Mouse (Mus musculus) intestine, embryonic 14.5 days (tissue): Measurements from ENCODE around the gene Zfr2. TPM values are rescaled to one million over a fixed set of nuclear protein-coding genes. Genes with fewer than 3 reads are reported as not detected.

Experiments
- ATAC-seq: fragments of 200-750 bp; cut with Nextera tagmentation; replicated peaks from 2 replicates; pipeline ENCODE4 v1.8.0; 2017; ENCODE audit warnings: low read depth, moderate number of reproducible peaks, moderate TSS enrichment, moderate library complexity; ENCODE audit not compliant: low FRiP score, low TSS enrichment
- DNase-seq: peaks from one replicate; pipeline ENCODE4 v3.0.0-alpha.2; 2018; ENCODE audit warnings: low spot score
- H3K27ac ChIP-seq: fragments of 300-500 bp; sonication (generic); 2 replicates; pipeline ENCODE4 v1.5.1; 2014; ENCODE audit warnings: low read depth, mild to moderate bottlenecking, control low read depth
- H3K27me3 ChIP-seq: fragments of 300-500 bp; sonication (generic); replicated peaks from 2 replicates; pipeline ENCODE4 v1.6.1; 2014; ENCODE audit warnings: low read length, control low read depth; ENCODE audit not compliant: control insufficient read depth, insufficient read depth
- H3K36me3 ChIP-seq: fragments of 300-500 bp; sonication (generic); 2 replicates; pipeline ENCODE4 v1.6.1; 2014; ENCODE audit warnings: low read length, control low read depth; ENCODE audit not compliant: control insufficient read depth, insufficient read depth
- H3K4me1 ChIP-seq: fragments of 300-500 bp; sonication (generic); replicated peaks from 2 replicates; pipeline ENCODE4 v1.6.1; 2014; ENCODE audit warnings: low read length, control low read depth, mixed read lengths; ENCODE audit not compliant: control insufficient read depth, insufficient read depth
- H3K4me2 ChIP-seq: fragments of 300-500 bp; sonication (generic); 2 replicates; pipeline ENCODE4 v1.6.1; 2014; ENCODE audit warnings: low read length
- H3K4me3 ChIP-seq: fragments of 300-500 bp; sonication (generic); 2 replicates; pipeline ENCODE4 v1.5.1; 2014; ENCODE audit warnings: low read depth, low read length, control low read depth, mixed read lengths
- H3K9ac ChIP-seq: fragments of 300-500 bp; sonication (generic); 2 replicates; pipeline ENCODE4 v1.6.1; 2014; ENCODE audit warnings: mild to moderate bottlenecking, low read length
- H3K9me3 ChIP-seq: fragments of 300-500 bp; sonication (generic); 2 replicates; pipeline ENCODE4 v1.6.1; 2016; ENCODE audit warnings: low read length, control low read depth; ENCODE audit not compliant: control insufficient read depth
- WGBS: fragments of 180-500 bp; shearing (Covaris S2); extraction: QIAGEN DNeasy Blood & Tissue Kit; methylation state at CpG from one replicate; pipeline ENCODE4 v1.1.7; 2014; 5-methylcytosine and 5-hydroxymethylcytosine counted together
- polyA plus RNA-seq: library from polyadenylated mRNA; unstranded; fragments of >200 nt; fragmentation: Nextera tagmentation; extraction: Ambion mirVana; gene quantifications from 2 replicates; pipeline ENCODE4 v1.2.1, GENCODE M21; 2014

Zfr2 gene
- polyA plus RNA-seq, 1 experiment from 2014 or later = 8.1 TPM

DNA sequence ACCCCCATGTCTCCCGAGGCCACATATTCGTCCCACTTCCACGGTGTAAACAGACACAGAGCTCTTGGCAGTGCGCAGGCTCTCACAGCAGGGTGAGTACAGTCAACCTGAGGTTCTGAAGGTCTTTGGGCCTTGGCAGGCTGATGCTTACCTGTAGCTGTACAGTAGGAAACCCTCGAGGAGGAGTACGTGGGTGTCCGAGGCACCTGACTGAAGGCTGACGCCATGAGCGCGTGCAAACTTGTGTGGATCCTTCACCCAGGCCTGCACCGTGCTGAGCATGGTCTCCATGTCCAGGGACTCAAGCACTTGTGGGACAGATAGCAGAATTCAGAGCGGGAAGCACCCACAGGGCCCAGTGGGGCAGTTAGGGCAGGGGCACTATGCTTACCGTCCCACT is 32.8 kb upstream of the Zfr2 start:
- Histone ChIP-seq H3K36me3 (no peaks in the 10 kb centered on the region), H3K4me3 (no peak overlapping the region), H3K27ac (no peak overlapping the region), H3K27me3 (peaks cover 15% of the 10 kb centered on the region), H3K9ac (no peak overlapping the region), H3K9me3 (no peaks in the 10 kb centered on the region), H3K4me2 (no peak overlapping the region), H3K4me1 (no peaks in the 10 kb centered on the region)
- 81% methylated on average over 13 of the region's 13 CpGs for WGBS
- ATAC-seq (no peak), DNase-seq (no peak)

DNA sequence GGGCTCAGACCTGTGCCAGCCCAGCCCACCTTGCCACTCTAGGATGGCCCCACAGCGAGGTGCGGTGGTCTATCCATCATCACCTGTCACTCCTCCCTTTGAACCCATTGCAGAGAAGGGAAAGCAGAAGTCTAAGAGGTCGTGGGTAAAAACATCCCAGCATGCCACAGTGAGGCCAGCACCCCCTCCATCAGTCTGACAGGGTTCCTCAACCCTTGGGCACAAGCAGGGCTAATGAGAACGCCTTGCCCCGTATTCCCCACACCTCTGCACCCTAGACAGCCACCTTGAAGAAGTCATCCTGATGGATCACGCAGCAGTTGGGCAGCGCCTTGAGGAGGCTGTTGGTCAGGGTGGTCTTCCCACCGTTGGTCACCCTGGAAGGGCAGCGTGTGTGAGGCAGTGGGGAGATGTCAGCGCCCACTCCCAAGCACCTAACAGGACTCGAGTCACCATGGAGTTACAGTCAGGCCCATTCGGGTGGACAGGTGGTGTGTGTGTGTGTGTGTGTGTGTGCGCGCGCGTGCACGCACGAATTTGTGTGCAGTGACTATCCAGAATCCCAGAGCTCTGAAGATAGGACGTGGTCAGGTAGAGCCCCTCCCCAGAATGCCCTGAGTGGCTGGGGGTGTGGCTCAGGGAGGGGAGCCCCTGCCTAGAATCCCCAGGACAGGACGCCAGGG is 32.2 kb upstream of the Zfr2 start:
- ATAC-seq (no peak), DNase-seq (no peak)
- no peaks in the 10 kb centered on the region for H3K4me1 ChIP-seq
- no peaks in the 10 kb centered on the region for H3K9me3 ChIP-seq
- H3K36me3 ChIP-seq = no peaks in the 10 kb centered on the region
- WGBS = 76% methylated on average over 20 of the region's 20 CpGs
- peaks cover 10% of the 10 kb centered on the region for H3K27me3 ChIP-seq
- H3K4me3 ChIP-seq = no peak overlapping the region
- H3K9ac ChIP-seq = no peak overlapping the region
- H3K27ac ChIP-seq = no peak overlapping the region
- H3K4me2 ChIP-seq = no peak overlapping the region

DNA sequence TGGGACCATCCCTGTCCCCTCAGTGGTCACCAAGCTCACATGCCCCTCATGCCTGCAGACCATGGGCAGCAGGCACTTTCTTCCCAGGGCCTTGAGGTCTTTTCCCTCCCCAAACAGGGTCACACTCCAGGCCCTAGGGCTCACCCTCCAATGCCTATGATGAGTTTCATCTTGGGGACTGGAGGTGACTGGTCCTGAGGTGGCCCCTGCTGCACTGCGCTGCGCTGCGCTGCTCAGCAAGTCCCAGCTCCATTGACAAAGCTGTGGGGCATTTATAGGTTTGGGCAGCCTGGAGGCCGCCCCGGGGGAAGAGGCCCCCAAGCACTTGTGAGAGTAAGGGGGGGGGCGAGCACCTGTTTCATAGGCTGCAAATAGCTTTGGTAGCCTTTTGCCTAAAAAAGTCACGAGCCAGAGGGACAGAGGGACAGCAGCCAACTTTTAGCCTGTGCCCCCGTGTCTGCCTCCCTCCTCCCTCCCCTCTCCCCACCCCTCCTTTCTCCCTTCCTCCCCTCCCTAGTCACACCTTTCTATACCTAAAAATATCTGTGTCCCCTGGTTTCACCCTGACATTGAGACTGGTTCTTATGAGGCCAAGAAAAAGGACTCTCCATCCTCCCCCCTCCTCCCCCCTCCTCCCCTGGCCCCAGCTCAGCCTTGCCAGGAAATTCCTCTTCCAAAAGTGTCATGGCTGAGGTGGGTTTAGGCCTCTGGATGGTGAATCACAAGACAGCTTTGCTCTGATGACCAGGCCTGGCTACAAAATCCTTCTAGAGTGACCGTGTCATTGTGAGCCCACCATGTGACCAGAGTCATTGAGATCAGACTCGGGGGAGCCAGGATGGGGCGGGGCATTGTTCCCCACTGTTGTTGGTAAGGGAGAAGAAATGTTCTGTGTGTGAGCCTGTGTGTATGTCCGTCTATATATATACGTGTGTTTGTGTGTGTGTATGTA is 30.9 kb upstream of the Zfr2 start, which contains the start of gene Nmrk2:
Nmrk2 (minus strand) TSS at position 245 of the 952 bp plus-strand sequence.
- Histone ChIP-seq H3K4me3 (no peak within 1 kb of the TSS), H3K27me3 (peaks cover 1% of the 10 kb centered on the region; the same call in 1 of the 2 replicates), H3K9ac (no peak within 1 kb of the TSS), H3K9me3 (no peaks in the 10 kb centered on the region), H3K27ac (no peak within 1 kb of the TSS), H3K4me2 (no peak within 1 kb of the TSS), H3K36me3 (no peaks in the 10 kb centered on the region), H3K4me1 (no peaks in the 10 kb centered on the region)
- ATAC-seq = no peak
- DNase-seq = no peak
- WGBS = 68% methylated on average over 13 of the region's 13 CpGs

DNA sequence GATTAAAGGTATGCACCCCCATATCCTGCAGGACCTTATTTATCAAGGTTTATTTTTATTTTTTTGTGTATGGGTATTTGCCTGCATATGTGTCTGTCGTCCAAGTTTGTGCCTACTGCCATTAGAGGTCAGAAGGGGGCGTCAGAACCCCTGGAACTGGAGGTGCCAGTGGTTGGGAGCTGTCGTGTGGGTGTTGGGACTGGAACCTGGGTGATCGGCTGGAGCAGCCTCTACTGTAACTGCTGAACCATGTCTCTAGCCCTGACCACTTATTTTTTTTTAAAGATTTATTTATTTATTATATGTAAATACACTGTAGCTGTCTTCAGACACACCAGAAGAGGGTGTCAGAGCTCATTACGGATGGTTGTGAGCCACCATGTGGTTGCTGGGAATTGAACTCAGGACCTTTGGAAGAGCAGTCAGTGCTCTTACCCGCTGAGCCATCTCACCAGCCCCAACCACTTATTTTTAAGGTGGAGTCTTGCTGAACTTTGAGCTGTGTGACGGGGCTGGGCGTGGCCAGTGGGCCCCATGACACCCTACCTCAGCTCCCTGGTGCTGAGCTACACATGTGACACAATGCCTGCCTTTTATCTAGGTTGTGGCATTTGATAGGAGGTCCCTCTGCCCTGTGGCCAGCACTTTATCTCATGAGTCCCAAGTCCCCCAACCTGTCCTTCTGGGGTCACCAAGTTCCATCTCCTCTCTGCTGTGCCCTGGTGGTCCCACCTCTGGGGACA is 29.8 kb upstream of the Zfr2 start:
- peak; percentile 47; the same call in 1 of the 2 replicates for ATAC-seq
- no peak for DNase-seq
- WGBS = 55% methylated on average over 8 of the region's 8 CpGs
- H3K27me3 ChIP-seq = no peaks in the 10 kb centered on the region
- H3K9ac ChIP-seq = no peak overlapping the region
- no peak overlapping the region for H3K4me2 ChIP-seq
- H3K9me3 ChIP-seq = no peaks in the 10 kb centered on the region
- no peak overlapping the region for H3K27ac ChIP-seq
- no peaks in the 10 kb centered on the region for H3K4me1 ChIP-seq
- H3K4me3 ChIP-seq = no peak overlapping the region
- no peaks in the 10 kb centered on the region for H3K36me3 ChIP-seq

DNA sequence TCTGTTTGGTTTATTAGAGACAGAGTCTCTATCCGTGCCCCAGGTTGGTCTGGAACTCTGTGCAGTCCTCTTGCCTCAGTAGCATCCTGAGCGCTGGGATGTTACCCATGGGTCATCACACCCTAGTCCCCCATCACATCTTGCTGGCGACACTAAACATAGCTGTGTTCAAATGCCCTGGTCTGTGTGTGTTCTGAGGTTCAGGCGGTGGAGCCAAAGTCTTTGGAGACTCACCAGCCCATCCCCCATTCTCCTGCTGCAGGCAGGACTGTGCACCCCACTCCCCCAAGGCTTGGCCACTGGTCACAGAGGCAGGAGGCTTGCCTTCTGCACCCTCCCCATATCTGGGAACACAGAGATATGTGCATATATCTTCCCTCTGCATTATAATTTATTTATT is 28.8 kb upstream of the Zfr2 start:
- H3K27ac ChIP-seq = no peak overlapping the region
- H3K36me3 ChIP-seq = no peaks in the 10 kb centered on the region
- DNase-seq (no peak), ATAC-seq (no peak)
- no peaks in the 10 kb centered on the region for H3K27me3 ChIP-seq
- no peak overlapping the region for H3K4me2 ChIP-seq
- H3K4me1 ChIP-seq = no peaks in the 10 kb centered on the region
- no peak overlapping the region for H3K9ac ChIP-seq
- H3K4me3 ChIP-seq = no peak overlapping the region
- no peaks in the 10 kb centered on the region for H3K9me3 ChIP-seq
- WGBS = 66% methylated on average over 4 of the region's 4 CpGs

DNA sequence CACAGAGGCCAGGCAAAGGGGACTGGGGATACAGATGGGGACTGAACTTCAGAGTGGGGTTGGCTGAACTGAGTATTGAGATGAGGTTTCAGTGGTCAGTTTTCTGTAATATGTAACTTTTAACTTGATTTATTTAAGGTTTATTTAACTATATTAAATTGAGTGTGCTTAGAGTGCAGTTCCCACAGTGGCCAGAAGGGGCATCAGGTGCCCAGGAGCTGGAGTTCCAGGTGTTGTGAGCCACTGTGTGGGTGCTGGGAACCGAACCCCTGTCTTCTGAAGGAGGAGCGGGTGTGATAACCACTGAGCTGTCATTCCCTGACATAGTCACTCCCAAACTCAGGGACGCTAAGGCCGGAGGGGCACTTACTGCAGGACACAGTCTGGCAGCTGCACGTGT is 22.8 kb upstream of the Zfr2 start:
- ATAC-seq = no peak
- Histone ChIP-seq H3K4me1 (no peaks in the 10 kb centered on the region), H3K4me2 (no peak overlapping the region)

DNA sequence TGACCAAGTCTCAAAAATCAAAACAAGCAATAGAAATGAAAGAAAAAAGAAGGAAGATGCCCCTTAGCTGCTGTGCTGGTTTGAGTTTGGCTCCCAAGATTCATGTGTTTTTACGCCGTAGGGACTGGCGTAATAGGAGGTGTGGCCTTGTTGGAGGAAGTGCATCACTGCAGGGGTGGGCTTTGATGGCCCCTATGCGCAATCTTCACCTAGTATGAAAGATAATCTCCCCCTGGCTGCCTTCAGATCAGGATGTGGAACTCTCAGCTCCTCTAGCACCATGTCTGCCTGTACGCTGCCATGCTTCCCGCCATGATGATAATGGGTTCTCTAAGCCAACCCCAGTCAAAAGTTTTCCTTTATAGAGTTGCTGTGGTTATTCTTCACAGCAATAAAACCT is 16.7 kb upstream of the Zfr2 start:
- Histone ChIP-seq H3K4me3 (no peak overlapping the region), H3K4me1 (no peaks in the 10 kb centered on the region), H3K27me3 (no peaks in the 10 kb centered on the region), H3K9me3 (no peaks in the 10 kb centered on the region), H3K36me3 (no peaks in the 10 kb centered on the region), H3K4me2 (no peak overlapping the region), H3K9ac (no peak overlapping the region), H3K27ac (no peak overlapping the region)
- DNase-seq (no peak), ATAC-seq (no peak)
- WGBS = 84% methylated on average over 6 of the region's 6 CpGs

More for the DNA sequence above, 22.8 kb upstream of the Zfr2 start:
- no peak for DNase-seq
- no peak overlapping the region for H3K9ac ChIP-seq
- 93% methylated on average over 5 of the region's 5 CpGs for WGBS
- H3K27ac ChIP-seq = no peak overlapping the region
- H3K36me3 ChIP-seq = no peaks in the 10 kb centered on the region
- no peaks in the 10 kb centered on the region for H3K27me3 ChIP-seq
- no peaks in the 10 kb centered on the region for H3K9me3 ChIP-seq
- no peak overlapping the region for H3K4me3 ChIP-seq

DNA sequence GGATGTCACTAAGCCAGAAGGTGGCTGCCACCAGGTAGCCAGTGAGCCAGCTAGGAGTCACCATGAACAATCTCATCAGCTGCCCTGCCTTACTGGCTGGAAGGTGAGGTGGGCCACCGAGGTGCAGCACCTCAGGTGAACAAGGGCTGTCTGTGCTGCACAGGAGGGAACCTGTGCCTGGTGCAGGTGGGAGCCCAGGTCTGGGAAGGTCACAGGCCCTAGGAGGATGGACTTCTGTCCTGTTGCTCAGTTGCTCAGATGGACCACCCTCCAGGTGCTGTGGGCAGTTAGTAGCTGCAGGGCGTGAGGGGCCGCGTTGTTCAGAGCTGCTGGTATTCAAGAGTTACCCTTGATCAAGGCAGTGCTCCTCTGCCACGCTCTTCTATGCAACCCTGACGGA is 16.1 kb upstream of the Zfr2 start:
- H3K4me3 ChIP-seq = no peak overlapping the region
- 87% methylated on average over 6 of the region's 6 CpGs for WGBS

More for the DNA sequence above, 16.1 kb upstream of the Zfr2 start:
- no peak for ATAC-seq
- H3K9ac ChIP-seq = no peak overlapping the region
- no peaks in the 10 kb centered on the region for H3K36me3 ChIP-seq
- H3K4me1 ChIP-seq = no peaks in the 10 kb centered on the region
- no peaks in the 10 kb centered on the region for H3K27me3 ChIP-seq
- H3K9me3 ChIP-seq = no peaks in the 10 kb centered on the region
- H3K27ac ChIP-seq = no peak overlapping the region
- DNase-seq = no peak
- no peak overlapping the region for H3K4me2 ChIP-seq
